Mouse (Mus musculus) embryonic facial prominence, embryonic 13.5 days (tissue): ENCODE data around the gene Apba1. TPM values are rescaled to one million over a fixed set of nuclear protein-coding genes. Genes with fewer than 3 reads are reported as not detected.

Experiments
- ATAC-seq: fragments of 200-750 bp; cut with Nextera tagmentation; 2 replicates; pipeline ENCODE4 v1.8.0; 2017; ENCODE audit warnings: low read depth; ENCODE audit not compliant: insufficient number of reproducible peaks, insufficient read depth, low FRiP score, low TSS enrichment
- H3K27ac ChIP-seq: fragments of 300-500 bp; sonication (generic); 2 replicates; pipeline ENCODE4 v1.5.1; 2015; ENCODE audit warnings: moderate library complexity, mild to moderate bottlenecking, inconsistent platforms
- H3K27me3 ChIP-seq: fragments of 300-500 bp; sonication (generic); 2 replicates; pipeline ENCODE4 v1.6.1; 2015; ENCODE audit warnings: mild to moderate bottlenecking, inconsistent platforms
- H3K36me3 ChIP-seq: fragments of 300-500 bp; sonication (generic); 2 replicates; pipeline ENCODE4 v1.6.1; 2015; ENCODE audit warnings: mild to moderate bottlenecking, inconsistent platforms
- H3K4me1 ChIP-seq: fragments of 300-500 bp; sonication (generic); 2 replicates; pipeline ENCODE4 v1.6.1; 2015; ENCODE audit warnings: inconsistent platforms
- H3K4me2 ChIP-seq: fragments of 300-500 bp; sonication (generic); 2 replicates; pipeline ENCODE4 v1.6.1; 2015; ENCODE audit warnings: moderate library complexity, mild to moderate bottlenecking, inconsistent platforms
- H3K4me3 ChIP-seq: fragments of 300-500 bp; sonication (generic); 2 replicates; pipeline ENCODE4 v1.5.1; 2015; ENCODE audit warnings: mild to moderate bottlenecking, inconsistent platforms
- H3K9ac ChIP-seq: fragments of 300-500 bp; sonication (generic); 2 replicates; pipeline ENCODE4 v1.6.1; 2015; ENCODE audit warnings: mild to moderate bottlenecking, inconsistent platforms
- H3K9me3 ChIP-seq: fragments of 300-500 bp; sonication (generic); 2 replicates; pipeline ENCODE4 v1.6.1; 2016; ENCODE audit warnings: inconsistent platforms
- WGBS: fragments of 180-500 bp; shearing (Covaris S2); methylation state at CpG from one replicate; pipeline ENCODE4 v1.1.7; 2015; ENCODE audit warnings: mixed read lengths; 5-methylcytosine and 5-hydroxymethylcytosine counted together
- polyA plus RNA-seq: library from polyadenylated mRNA; unstranded; fragments of >200 nt; fragmentation: Nextera tagmentation; extraction: Ambion mirVana; gene quantifications from 2 replicates; pipeline ENCODE4 v1.2.1, GENCODE M21; 2015

Apba1 gene
- polyA plus RNA-seq, 1 experiment from 2014 or later = 0.94 TPM

DNA sequence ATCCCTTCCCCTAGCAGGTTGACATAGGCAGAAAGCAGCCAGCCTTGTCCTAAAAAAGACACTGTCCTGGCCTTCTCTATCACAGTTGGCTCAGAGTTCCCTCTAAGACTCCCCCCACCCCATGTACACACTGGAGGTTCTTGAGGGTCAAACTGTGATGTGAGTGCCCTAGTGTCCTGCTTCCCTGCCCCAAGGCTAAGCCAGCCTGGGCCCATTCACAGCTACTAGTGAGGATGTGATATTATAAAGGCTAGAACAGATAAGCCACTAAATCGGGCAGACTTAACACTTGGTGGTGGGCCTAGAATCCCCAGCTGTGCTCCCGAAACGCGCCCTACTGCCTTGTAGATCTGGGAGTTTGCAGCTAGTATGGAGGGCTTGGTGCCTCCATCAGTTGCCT, 188.1 kb downstream of the Apba1 start:
- no peak overlapping the region for H3K4me2 ChIP-seq
- peaks cover 3% of the 10 kb centered on the region; the same call in 1 of the 2 replicates for H3K4me1 ChIP-seq
- WGBS = 69% methylated on average over 4 of the region's 4 CpGs
- no peak overlapping the region for H3K27ac ChIP-seq
- H3K27me3 ChIP-seq = peaks cover 5% of the 10 kb centered on the region
- ATAC-seq = no peak
- H3K4me3 ChIP-seq = no peak overlapping the region
- H3K9ac ChIP-seq = no peak overlapping the region
- no peaks in the 10 kb centered on the region for H3K36me3 ChIP-seq
- H3K9me3 ChIP-seq = no peaks in the 10 kb centered on the region

DNA sequence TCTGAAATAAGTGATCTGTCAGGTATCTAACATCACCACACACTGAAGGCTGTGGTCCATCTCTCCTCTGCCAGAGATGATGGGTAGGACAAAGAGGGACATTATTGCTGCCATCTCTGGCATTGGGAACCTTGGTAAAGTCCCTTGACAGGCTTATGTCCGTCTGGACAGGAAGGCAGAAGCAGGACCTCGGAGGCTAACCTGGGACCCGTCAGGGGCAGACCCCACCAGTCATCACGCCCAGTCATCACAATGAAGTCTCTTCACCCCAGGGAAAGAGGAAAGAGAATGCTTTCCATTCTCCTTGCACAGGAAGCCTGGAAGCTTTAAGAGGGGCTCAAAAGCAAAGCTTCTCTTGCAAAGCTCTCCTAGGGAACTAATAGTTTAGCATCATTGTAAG, 189.2 kb downstream of the Apba1 start:
- no peaks in the 10 kb centered on the region for H3K36me3 ChIP-seq
- ATAC-seq = no peak

DNA sequence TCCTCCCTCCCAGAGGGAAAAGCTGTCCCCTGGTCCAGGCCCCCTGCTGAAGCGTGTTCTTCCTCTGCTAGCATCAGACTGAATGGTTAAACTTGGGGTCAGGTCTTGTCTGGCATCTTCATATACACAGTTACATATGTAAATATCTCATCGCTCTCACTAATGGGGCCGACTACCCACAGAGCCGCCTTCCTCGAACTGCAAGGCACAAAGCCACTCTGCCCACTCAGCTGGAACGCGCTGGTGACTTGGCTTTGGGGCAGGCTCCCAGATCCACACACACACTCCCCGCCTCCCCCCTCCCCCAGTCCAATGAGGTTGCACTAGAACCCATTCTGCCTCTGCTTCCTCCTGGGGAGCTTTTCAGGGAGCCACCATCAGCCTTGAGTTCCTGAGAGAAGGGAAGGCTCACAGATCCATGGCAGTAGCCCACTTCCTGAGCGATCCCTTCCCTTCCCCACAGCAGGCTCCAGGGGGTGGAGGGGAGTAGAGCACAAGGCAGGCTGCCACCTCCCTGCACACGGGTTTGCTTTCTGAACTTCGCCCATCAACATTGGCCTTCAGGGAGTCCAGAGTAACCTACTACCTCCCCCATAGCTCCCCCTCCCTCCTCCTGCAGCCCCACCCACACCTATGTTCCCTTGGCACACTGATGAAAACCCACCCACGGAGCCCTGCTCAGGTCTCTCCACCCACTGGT, 189.8 kb downstream of the Apba1 start:
- Histone ChIP-seq H3K27ac (no peak overlapping the region), H3K36me3 (no peaks in the 10 kb centered on the region), H3K9me3 (no peaks in the 10 kb centered on the region), H3K9ac (no peak overlapping the region), H3K4me1 (peaks cover 3% of the 10 kb centered on the region; the same call in 1 of the 2 replicates), H3K4me3 (no peak overlapping the region), H3K27me3 (peaks cover 5% of the 10 kb centered on the region), H3K4me2 (no peak overlapping the region)
- ATAC-seq = no peak
- 25% methylated on average over 12 of the region's 12 CpGs for WGBS

More for the DNA sequence above, 189.2 kb downstream of the Apba1 start:
- 27% methylated on average over 4 of the region's 4 CpGs for WGBS
- Histone ChIP-seq H3K9ac (no peak overlapping the region), H3K4me2 (no peak overlapping the region), H3K27me3 (peaks cover 5% of the 10 kb centered on the region), H3K9me3 (no peaks in the 10 kb centered on the region), H3K4me1 (peaks cover 3% of the 10 kb centered on the region; the same call in 1 of the 2 replicates), H3K27ac (no peak overlapping the region), H3K4me3 (no peak overlapping the region)

DNA sequence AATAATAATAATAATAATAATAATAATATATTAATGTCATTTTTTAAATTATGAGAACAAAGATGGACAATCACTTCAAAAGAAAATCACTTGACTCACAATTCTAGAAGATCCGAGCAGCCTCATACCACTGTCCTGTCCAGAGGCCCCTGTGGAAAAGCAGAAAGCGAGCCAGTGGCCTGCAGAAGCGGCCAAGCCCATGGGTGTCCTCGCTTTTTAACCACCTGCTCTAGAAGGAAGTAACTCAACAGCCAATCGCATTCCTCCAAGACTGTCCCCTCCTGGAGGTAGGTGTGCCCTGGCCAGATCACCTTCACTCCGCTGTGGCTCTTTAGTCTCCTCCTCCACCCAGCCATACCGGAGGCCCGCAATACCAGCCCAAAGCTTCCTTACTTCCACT, 196.8 kb downstream of the Apba1 start:
- WGBS = 90% methylated on average over 8 of the region's 8 CpGs
- H3K9ac ChIP-seq = no peak overlapping the region
- H3K4me1 ChIP-seq = peaks cover 16% of the 10 kb centered on the region
- ATAC-seq = no peak
- H3K27ac ChIP-seq = no peak overlapping the region
- no peaks in the 10 kb centered on the region for H3K9me3 ChIP-seq
- no peaks in the 10 kb centered on the region for H3K36me3 ChIP-seq
- no peak overlapping the region for H3K4me3 ChIP-seq
- no peak overlapping the region for H3K4me2 ChIP-seq
- no peaks in the 10 kb centered on the region for H3K27me3 ChIP-seq

DNA sequence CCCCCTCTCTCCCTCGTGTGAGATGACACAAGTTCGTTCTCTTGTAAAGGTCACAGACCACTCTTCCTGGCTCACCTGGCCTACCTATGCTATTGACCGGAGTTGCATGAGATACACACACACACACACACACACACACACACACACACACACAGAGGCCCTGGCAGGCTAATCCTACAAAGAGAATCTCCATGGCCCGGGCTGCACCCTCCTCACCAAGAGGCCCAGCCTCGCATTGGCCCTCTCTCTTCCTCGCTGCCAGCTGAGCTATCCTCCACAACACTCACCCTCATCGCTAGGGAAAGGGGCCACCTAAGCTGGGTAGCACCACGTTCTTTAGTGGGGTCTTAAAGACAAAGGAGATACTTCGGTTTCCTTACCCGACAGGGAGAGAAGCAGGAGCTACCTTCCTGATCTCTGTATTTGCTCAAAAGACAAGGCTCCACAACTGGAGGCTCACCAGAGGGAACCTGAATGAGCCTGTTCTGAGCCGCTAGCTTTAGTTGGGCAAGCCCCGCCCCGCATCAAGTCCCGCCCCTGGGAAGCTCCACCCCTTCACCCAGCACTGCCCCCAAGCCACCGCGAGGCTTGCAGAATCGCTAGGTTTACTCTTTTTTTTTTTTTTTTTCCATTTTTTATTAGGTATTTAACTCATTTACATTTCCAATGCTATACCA, 197.8 kb downstream of the Apba1 start:
- WGBS = 73% methylated on average over 17 of the region's 17 CpGs
- Histone ChIP-seq H3K4me3 (no peak overlapping the region), H3K4me2 (no peak overlapping the region), H3K9ac (no peak overlapping the region), H3K27me3 (no peaks in the 10 kb centered on the region), H3K9me3 (no peaks in the 10 kb centered on the region), H3K36me3 (no peaks in the 10 kb centered on the region), H3K27ac (no peak overlapping the region), H3K4me1 (peaks cover 16% of the 10 kb centered on the region)
- ATAC-seq = no peak

- peaks cover 16% of the 10 kb centered on the region for H3K4me1 ChIP-seq
- no peak overlapping the region for H3K4me2 ChIP-seq
- no peak overlapping the region for H3K27ac ChIP-seq
- H3K9ac ChIP-seq = no peak overlapping the region
- H3K36me3 ChIP-seq = no peaks in the 10 kb centered on the region
- no peak overlapping the region for H3K4me3 ChIP-seq
- 74% methylated on average over 7 of the region's 7 CpGs for WGBS
- H3K9me3 ChIP-seq = no peaks in the 10 kb centered on the region
- no peak for ATAC-seq
- no peaks in the 10 kb centered on the region for H3K27me3 ChIP-seq
Observed at GRCm38 (mm10) chr19:23957563-23957962, 198.9 kb downstream of the Apba1 start.

DNA sequence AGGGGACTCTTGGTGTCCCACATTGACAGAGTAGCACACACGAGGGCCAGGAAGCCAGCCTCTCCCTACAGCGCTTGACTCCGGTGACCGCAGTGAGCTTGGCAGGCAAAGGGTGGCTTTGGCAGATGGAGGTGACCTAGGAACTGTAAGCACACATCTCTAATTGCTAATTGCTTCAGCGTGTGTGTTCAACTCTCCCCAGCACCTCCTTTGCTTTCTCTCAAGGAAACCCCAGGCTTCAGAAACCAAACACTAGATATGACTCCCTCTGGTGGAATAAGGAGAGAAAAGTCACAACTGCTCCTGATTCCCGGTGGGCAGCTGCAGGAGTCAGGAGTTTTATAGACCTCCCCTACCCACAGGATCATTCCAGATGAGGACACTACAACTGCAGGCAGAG, 200.2 kb downstream of the Apba1 start:
- H3K36me3 ChIP-seq = no peaks in the 10 kb centered on the region
- H3K27ac ChIP-seq = no peak overlapping the region; the same call in 1 of the 2 replicates
- 21% methylated on average over 6 of the region's 6 CpGs for WGBS
- ATAC-seq = no peak
- no peaks in the 10 kb centered on the region for H3K9me3 ChIP-seq
- no peak overlapping the region for H3K9ac ChIP-seq
- H3K4me2 ChIP-seq = no peak overlapping the region
- H3K27me3 ChIP-seq = no peaks in the 10 kb centered on the region
- no peak overlapping the region for H3K4me3 ChIP-seq
- peaks cover 16% of the 10 kb centered on the region for H3K4me1 ChIP-seq

DNA sequence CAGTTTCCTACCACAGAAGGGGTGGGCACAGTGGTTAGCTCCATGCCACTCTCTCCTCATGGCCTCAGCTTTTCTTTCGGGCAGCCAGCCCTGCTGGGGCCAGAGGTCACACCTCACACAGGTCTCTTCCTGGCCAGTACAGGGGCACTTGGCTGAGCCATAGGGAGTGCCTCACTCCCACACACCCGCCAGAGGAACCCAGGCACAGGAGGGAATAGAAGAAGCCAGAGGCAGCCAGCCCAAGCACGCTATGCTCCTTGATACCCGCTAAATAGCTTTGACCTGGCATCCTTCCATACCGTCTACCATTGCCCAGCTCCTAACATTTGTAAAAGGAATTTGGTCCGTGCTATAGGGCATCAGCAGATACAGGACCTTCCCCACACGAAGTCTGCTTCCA, 201.2 kb downstream of the Apba1 start:
- Histone ChIP-seq H3K36me3 (no peaks in the 10 kb centered on the region), H3K9ac (no peak overlapping the region), H3K4me2 (no peak overlapping the region), H3K4me1 (peaks cover 16% of the 10 kb centered on the region), H3K4me3 (no peak overlapping the region), H3K27ac (no peak overlapping the region), H3K9me3 (no peaks in the 10 kb centered on the region), H3K27me3 (no peaks in the 10 kb centered on the region)
- ATAC-seq = no peak
- 57% methylated on average over 7 of the region's 7 CpGs for WGBS

- Histone ChIP-seq H3K4me1 (peaks cover 16% of the 10 kb centered on the region), H3K9me3 (no peaks in the 10 kb centered on the region), H3K9ac (no peak overlapping the region), H3K27me3 (no peaks in the 10 kb centered on the region), H3K27ac (no peak overlapping the region), H3K4me3 (no peak overlapping the region), H3K36me3 (no peaks in the 10 kb centered on the region), H3K4me2 (no peak overlapping the region)
- WGBS = 46% methylated on average over 3 of the region's 3 CpGs
- no peak for ATAC-seq
Observed at GRCm38 (mm10) chr19:23960275-23960674, 201.6 kb downstream of the Apba1 start.

DNA sequence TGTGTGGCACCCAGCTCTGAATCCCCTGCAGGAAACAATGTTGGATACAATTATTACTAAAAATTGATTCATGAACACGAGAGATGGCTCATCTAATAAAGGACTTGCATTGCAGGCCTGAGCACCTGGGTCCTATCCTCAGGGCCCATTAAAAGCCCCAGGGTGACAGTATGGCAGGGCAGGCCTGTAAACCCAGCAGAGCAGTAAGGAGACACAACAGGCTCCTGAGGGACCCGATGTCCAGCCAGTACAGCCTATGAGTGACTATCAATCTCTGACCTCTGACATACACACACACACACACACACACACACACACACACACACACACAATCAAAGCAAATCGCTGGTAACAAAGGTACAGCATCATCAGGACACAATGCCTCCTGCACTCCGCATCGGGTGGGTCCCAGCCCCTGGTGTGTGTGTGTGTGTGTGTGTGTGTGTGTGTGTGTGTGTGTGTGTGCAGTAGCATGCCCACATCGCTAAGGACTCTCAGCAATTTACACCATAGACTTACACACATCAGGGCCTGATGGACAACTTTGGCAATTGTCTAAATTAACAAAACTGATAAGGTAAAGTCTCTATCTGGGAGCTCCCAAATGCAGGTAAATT, 202.3 kb downstream of the Apba1 start:
- Histone ChIP-seq H3K9me3 (no peaks in the 10 kb centered on the region), H3K9ac (no peak overlapping the region), H3K4me2 (no peak overlapping the region), H3K36me3 (no peaks in the 10 kb centered on the region), H3K27ac (no peak overlapping the region), H3K4me1 (peaks cover 16% of the 10 kb centered on the region), H3K27me3 (no peaks in the 10 kb centered on the region), H3K4me3 (no peak overlapping the region)
- whole genome bisulfite sequencing = 73% methylated on average over 6 of the region's 6 CpGs
- ATAC-seq = no peak

- 3% methylated on average over 8 of the region's 8 CpGs for WGBS
- 0 out of 2 replicates have a peak, but pooled peaks have one; percentile 28 for ATAC-seq
- Histone ChIP-seq H3K9me3 (no peaks in the 10 kb centered on the region), H3K27me3 (no peaks in the 10 kb centered on the region), H3K4me2 (no peak overlapping the region), H3K9ac (no peak overlapping the region), H3K4me3 (no peak overlapping the region), H3K27ac (no peak overlapping the region), H3K4me1 (peaks cover 16% of the 10 kb centered on the region), H3K36me3 (no peaks in the 10 kb centered on the region)
Observed at GRCm38 (mm10) chr19:23961516-23961915, 202.8 kb downstream of the Apba1 start.
